Mouse (Mus musculus) hindbrain, embryonic 14.5 days (tissue): Measurements from ENCODE around the gene Spin1. TPM values are rescaled to one million over a fixed set of nuclear protein-coding genes. Genes with fewer than 3 reads are reported as not detected.

Source experiments
- ATAC-seq: fragments of 200-750 bp; cut with Nextera tagmentation; 2 replicates; pipeline ENCODE4 v1.8.0; 2017; ENCODE audit warnings: moderate number of reproducible peaks, mild to moderate bottlenecking, moderate TSS enrichment, moderate library complexity; ENCODE audit not compliant: low FRiP score
- DNase-seq: peaks from one replicate; pipeline ENCODE4 v3.0.0-alpha.2; 2015; ENCODE audit warnings: low spot score
- H3K27ac ChIP-seq: fragments of 300-500 bp; sonication (generic); 2 replicates; pipeline ENCODE4 v1.5.1; 2014; ENCODE audit warnings: mild to moderate bottlenecking, moderate library complexity
- H3K27me3 ChIP-seq: fragments of 300-500 bp; sonication (generic); 2 replicates; pipeline ENCODE4 v1.6.1; 2014; ENCODE audit warnings: mild to moderate bottlenecking, low read length, mixed read lengths; ENCODE audit not compliant: control insufficient read depth, insufficient read depth
- H3K36me3 ChIP-seq: fragments of 300-500 bp; sonication (generic); replicated peaks from 2 replicates; pipeline ENCODE4 v1.6.1; 2014; ENCODE audit not compliant: control insufficient read depth, insufficient read depth
- H3K4me1 ChIP-seq: fragments of 300-500 bp; sonication (generic); replicated peaks from 2 replicates; pipeline ENCODE4 v1.6.1; 2014; ENCODE audit warnings: antibody characterized with exemption, low read length, mixed read lengths; ENCODE audit not compliant: control insufficient read depth, insufficient read depth
- H3K4me2 ChIP-seq: fragments of 300-500 bp; sonication (generic); replicated peaks from 2 replicates; pipeline ENCODE4 v1.6.1; 2014; ENCODE audit warnings: mild to moderate bottlenecking, moderate library complexity
- H3K4me3 ChIP-seq: fragments of 300-500 bp; sonication (generic); replicated peaks from 2 replicates; pipeline ENCODE4 v1.5.1; 2014; ENCODE audit warnings: mild to moderate bottlenecking, low read length
- H3K9ac ChIP-seq: fragments of 300-500 bp; sonication (generic); 2 replicates; pipeline ENCODE4 v1.6.1; 2014
- H3K9me3 ChIP-seq: fragments of 300-500 bp; sonication (generic); 2 replicates; pipeline ENCODE4 v1.6.1; 2016; ENCODE audit warnings: low read length; ENCODE audit not compliant: control insufficient read depth
- WGBS: fragments of 180-500 bp; shearing (Covaris S2); extraction: QIAGEN DNeasy Blood & Tissue Kit; methylation state at CpG from one replicate; pipeline ENCODE4 v1.1.7; 2014; 5-methylcytosine and 5-hydroxymethylcytosine counted together
- polyA plus RNA-seq: library from polyadenylated mRNA; unstranded; fragments of >200 nt; fragmentation: Nextera tagmentation; extraction: Ambion mirVana; gene quantifications from 2 replicates; pipeline ENCODE4 v1.2.1, GENCODE M21; 2014

The Spin1 gene
- polyA plus RNA-seq, 1 experiment from 2014 or later, result 172 TPM

- Histone ChIP-seq H3K27ac (no peak overlapping the region), H3K9ac (no peak overlapping the region), H3K4me1 (0 out of 2 replicates have a peak, but pooled peaks cover 3% of the 10 kb centered on the region), H3K4me3 (no peak overlapping the region), H3K27me3 (no peaks in the 10 kb centered on the region), H3K4me2 (no peak overlapping the region), H3K9me3 (no peaks in the 10 kb centered on the region), H3K36me3 (peaks cover 58% of the 10 kb centered on the region)
- ATAC-seq (no peak), DNase-seq (no peak)
- WGBS, result 94% methylated on average over 4 of the region's 4 CpGs
Measured at GRCm38 (mm10) chr13:51153670-51154030, 53.0 kb downstream of the Spin1 start.

- DNase-seq (no peak), ATAC-seq (no peak)
- no peak overlapping the region for H3K9ac ChIP-seq
- H3K27ac ChIP-seq, result no peak overlapping the region
- H3K36me3 ChIP-seq, result peaks cover 41% of the 10 kb centered on the region
- H3K9me3 ChIP-seq, result no peaks in the 10 kb centered on the region
- H3K4me3 ChIP-seq, result no peak overlapping the region
- H3K27me3 ChIP-seq, result no peaks in the 10 kb centered on the region
- WGBS, result 91% methylated on average over 15 of the region's 15 CpGs
- H3K4me1 ChIP-seq, result 0 out of 2 replicates have a peak, but pooled peaks cover 3% of the 10 kb centered on the region
- no peak overlapping the region for H3K4me2 ChIP-seq
Measured at GRCm38 (mm10) chr13:51155178-51156013, 54.7 kb downstream of the Spin1 start.

GRCm38 (mm10) chr13:51156014-51156386 is 55.3 kb downstream of the Spin1 start:
- Histone ChIP-seq H3K27ac (no peak overlapping the region), H3K9ac (no peak overlapping the region), H3K36me3 (peaks cover 36% of the 10 kb centered on the region), H3K4me3 (no peak overlapping the region), H3K27me3 (no peaks in the 10 kb centered on the region), H3K9me3 (no peaks in the 10 kb centered on the region), H3K4me2 (no peak overlapping the region), H3K4me1 (0 out of 2 replicates have a peak, but pooled peaks cover 3% of the 10 kb centered on the region)
- ATAC-seq (no peak), DNase-seq (no peak)
- 96% methylated on average over 6 of the region's 6 CpGs for WGBS

GRCm38 (mm10) chr13:51157291-51157690 is 56.6 kb downstream of the Spin1 start:
- WGBS, result 78% methylated on average over 3 of the region's 3 CpGs
- ATAC-seq (no peak), DNase-seq (no peak)
- no peak overlapping the region for H3K4me2 ChIP-seq
- no peak overlapping the region for H3K4me3 ChIP-seq
- no peaks in the 10 kb centered on the region for H3K27me3 ChIP-seq
- H3K4me1 ChIP-seq, result 0 out of 2 replicates have a peak, but pooled peaks cover 3% of the 10 kb centered on the region
- no peaks in the 10 kb centered on the region for H3K9me3 ChIP-seq
- no peak overlapping the region for H3K27ac ChIP-seq
- H3K36me3 ChIP-seq, result peaks cover 36% of the 10 kb centered on the region
- H3K9ac ChIP-seq, result no peak overlapping the region

GRCm38 (mm10) chr13:51161672-51162071 is 61.0 kb downstream of the Spin1 start:
- Histone ChIP-seq H3K27ac (no peak overlapping the region), H3K4me1 (no peaks in the 10 kb centered on the region), H3K9ac (no peak overlapping the region), H3K36me3 (no peaks in the 10 kb centered on the region), H3K4me3 (no peak overlapping the region), H3K27me3 (no peaks in the 10 kb centered on the region), H3K4me2 (no peak overlapping the region), H3K9me3 (no peaks in the 10 kb centered on the region)
- ATAC-seq, result no peak
- 86% methylated on average over 2 of the region's 2 CpGs for WGBS
- no peak for DNase-seq

- Histone ChIP-seq H3K4me1 (no peaks in the 10 kb centered on the region), H3K36me3 (no peaks in the 10 kb centered on the region), H3K9me3 (no peaks in the 10 kb centered on the region), H3K4me3 (no peak overlapping the region), H3K4me2 (no peak overlapping the region), H3K27ac (no peak overlapping the region), H3K9ac (no peak overlapping the region), H3K27me3 (no peaks in the 10 kb centered on the region)
- DNase-seq (no peak), ATAC-seq (no peak)
- 85% methylated on average over 6 of the region's 6 CpGs for WGBS
Measured at GRCm38 (mm10) chr13:51162246-51162645, 61.6 kb downstream of the Spin1 start.

- ATAC-seq (no peak), DNase-seq (no peak)
- Histone ChIP-seq H3K4me1 (peaks cover 12% of the 10 kb centered on the region; the same call in 1 of the 2 replicates), H3K4me3 (no peak overlapping the region), H3K36me3 (no peaks in the 10 kb centered on the region), H3K4me2 (no peak overlapping the region), H3K9ac (no peak overlapping the region), H3K9me3 (no peaks in the 10 kb centered on the region), H3K27ac (no peak overlapping the region), H3K27me3 (peaks cover 11% of the 10 kb centered on the region)
- WGBS, result 75% methylated on average over 11 of the region's 11 CpGs
Measured at GRCm38 (mm10) chr13:51166711-51167110, 66.0 kb downstream of the Spin1 start.

- H3K9ac ChIP-seq, result no peak overlapping the region
- no peak overlapping the region for H3K4me3 ChIP-seq
Measured at GRCm38 (mm10) chr13:51170215-51170614, 69.5 kb downstream of the Spin1 start.

GRCm38 (mm10) chr13:51170691-51171680 is 70.3 kb downstream of the Spin1 start, which contains the start of gene Nxnl2:
Nxnl2 (plus strand) TSS chr13:51171022.
- Histone ChIP-seq H3K36me3 (no peaks in the 10 kb centered on the region), H3K27me3 (peaks cover 18% of the 10 kb centered on the region), H3K27ac (no peak within 1 kb of the TSS), H3K4me1 (peaks cover 13% of the 10 kb centered on the region; the same call in 1 of the 2 replicates), H3K9me3 (no peaks in the 10 kb centered on the region), H3K4me2 (peak within 1 kb of the TSS; percentile 96), H3K4me3 (peak within 1 kb of the TSS; percentile 48), H3K9ac (peak within 1 kb of the TSS; percentile 58)
- 2% methylated on average over 64 of the region's 64 CpGs for WGBS
- DNase-seq (peak; percentile 29), ATAC-seq (peak; percentile 76)

More at GRCm38 (mm10) chr13:51170215-51170614, 69.5 kb downstream of the Spin1 start:
- H3K27me3 ChIP-seq, result peaks cover 18% of the 10 kb centered on the region
- ATAC-seq (no peak; the same call in 1 of the 2 replicates), DNase-seq (no peak)
- peak overlapping the region; percentile 96 for H3K4me2 ChIP-seq
- 37% methylated on average over 11 of the region's 11 CpGs for WGBS
- H3K36me3 ChIP-seq, result no peaks in the 10 kb centered on the region
- no peaks in the 10 kb centered on the region for H3K9me3 ChIP-seq
- H3K4me1 ChIP-seq, result peaks cover 13% of the 10 kb centered on the region; the same call in 1 of the 2 replicates
- H3K27ac ChIP-seq, result no peak overlapping the region
